Mouse (Mus musculus): ENCODE data around the gene Asic2. TPM values are rescaled to one million over a fixed set of nuclear protein-coding genes. Genes with fewer than 3 reads are reported as not detected.
A peak's percentile ranks its signal among the peaks of the same experiment; 100 is the strongest.

The Asic2 gene
- 4.9 and 8.7 TPM in 2 replicates for polyA plus RNA-seq (2015; fragmentation: Nextera tagmentation; extraction: Ambion mirVana)

DNA sequence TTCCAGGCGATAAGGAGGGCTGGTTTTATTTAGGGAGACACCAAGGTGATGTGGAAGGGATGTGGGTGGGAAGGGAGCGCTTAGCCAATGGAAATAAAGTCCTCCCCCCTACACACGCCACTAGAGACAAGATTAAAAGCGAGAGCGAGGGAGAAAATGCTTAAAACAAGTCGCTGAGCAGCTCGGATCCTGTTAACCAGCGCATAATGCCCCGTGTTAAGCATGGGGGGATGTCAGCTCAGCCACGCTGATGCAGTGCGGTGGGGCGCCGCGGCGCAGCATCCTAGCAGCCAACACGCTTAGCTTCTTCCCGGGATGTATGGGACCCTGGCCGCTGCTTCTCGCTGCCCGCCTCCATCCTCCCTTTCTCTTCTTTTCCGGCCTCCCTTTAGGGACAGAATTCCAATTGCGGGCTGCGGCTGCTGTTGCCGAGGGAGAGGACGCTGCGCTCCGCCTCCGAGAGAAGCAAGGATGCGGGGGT is at the start of gene Asic2:
Asic2 (minus strand) TSS at position 57 of the 481 bp plus-strand sequence.
- peak; percentile 62 for ATAC-seq
- Histone ChIP-seq H3K4me1 (replicated peaks; ENCODE audit: control insufficient read depth, insufficient read depth, low read length) (peaks cover 34% of the 10 kb centered on the region), H3K27ac (ENCODE audit: low read length) (peak within 1 kb of the TSS; percentile 21; the same call in 1 of the 2 replicates), H3K36me3 (ENCODE audit: control insufficient read depth, insufficient read depth) (no peaks in the 10 kb centered on the region), H3K9me3 (ENCODE audit: control insufficient read depth, low read length) (no peaks in the 10 kb centered on the region), H3K9ac (replicated peaks; ENCODE audit: low read depth, low read length) (peak within 1 kb of the TSS; percentile 63), H3K27me3 (replicated peaks; ENCODE audit: control insufficient read depth, insufficient read depth, low read length) (no peaks in the 10 kb centered on the region; the same call in 1 of the 2 replicates), H3K4me3 (replicated peaks; ENCODE audit: low read length) (peak within 1 kb of the TSS; percentile 53), H3K4me2 (ENCODE audit: low read length) (peak within 1 kb of the TSS; percentile 80)
- 1% methylated on average over 29 of the region's 29 CpGs for WGBS

GRCm38 (mm10) chr11:82016181-82016780 is 48.0 kb upstream of the Asic2 start:
- Histone ChIP-seq H3K4me1 (replicated peaks; ENCODE audit: control insufficient read depth, insufficient read depth, low read length) (no peaks in the 10 kb centered on the region), H3K9ac (replicated peaks; ENCODE audit: low read depth, low read length) (no peak overlapping the region), H3K27ac (ENCODE audit: low read length) (no peak overlapping the region), H3K27me3 (replicated peaks; ENCODE audit: control insufficient read depth, insufficient read depth, low read length) (no peaks in the 10 kb centered on the region), H3K4me2 (ENCODE audit: low read length) (no peak overlapping the region), H3K9me3 (ENCODE audit: control insufficient read depth, low read length) (no peaks in the 10 kb centered on the region), H3K4me3 (replicated peaks; ENCODE audit: low read length) (no peak overlapping the region), H3K36me3 (ENCODE audit: control insufficient read depth, insufficient read depth) (no peaks in the 10 kb centered on the region)
- no peak for ATAC-seq
- 80% methylated on average over 3 of the region's 3 CpGs for WGBS

DNA sequence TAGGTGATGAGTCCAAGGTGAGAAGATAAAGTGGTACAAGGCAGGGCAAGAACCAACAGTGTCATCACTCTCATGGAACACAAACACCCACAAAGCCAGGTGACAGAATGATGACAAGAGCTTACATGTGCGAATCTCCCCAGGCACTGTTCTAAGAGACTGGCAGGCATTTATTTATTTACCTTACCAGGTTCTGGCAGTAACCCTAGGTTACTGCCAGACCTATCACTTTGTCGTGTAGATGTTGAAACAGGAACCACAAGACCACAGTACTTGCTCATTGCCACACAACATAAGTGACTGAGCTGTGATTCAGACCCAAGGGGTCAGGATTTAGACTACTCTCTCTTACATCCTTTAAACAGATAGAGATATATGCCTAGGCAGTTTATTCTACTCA is 46.8 kb upstream of the Asic2 start:
- WGBS: 81% methylated on average over 2 of the region's 2 CpGs
- H3K27me3 ChIP-seq (replicated peaks; ENCODE audit: control insufficient read depth, insufficient read depth, low read length): no peaks in the 10 kb centered on the region
- no peaks in the 10 kb centered on the region for H3K36me3 ChIP-seq (ENCODE audit: control insufficient read depth, insufficient read depth)
- no peak overlapping the region for H3K4me2 ChIP-seq (ENCODE audit: low read length)
- H3K9me3 ChIP-seq (ENCODE audit: control insufficient read depth, low read length): no peaks in the 10 kb centered on the region
- no peaks in the 10 kb centered on the region for H3K4me1 ChIP-seq (replicated peaks; ENCODE audit: control insufficient read depth, insufficient read depth, low read length)
- H3K27ac ChIP-seq (ENCODE audit: low read length): no peak overlapping the region
- no peak overlapping the region for H3K4me3 ChIP-seq (replicated peaks; ENCODE audit: low read length)
- ATAC-seq: no peak
- H3K9ac ChIP-seq (replicated peaks; ENCODE audit: low read depth, low read length): no peak overlapping the region

DNA sequence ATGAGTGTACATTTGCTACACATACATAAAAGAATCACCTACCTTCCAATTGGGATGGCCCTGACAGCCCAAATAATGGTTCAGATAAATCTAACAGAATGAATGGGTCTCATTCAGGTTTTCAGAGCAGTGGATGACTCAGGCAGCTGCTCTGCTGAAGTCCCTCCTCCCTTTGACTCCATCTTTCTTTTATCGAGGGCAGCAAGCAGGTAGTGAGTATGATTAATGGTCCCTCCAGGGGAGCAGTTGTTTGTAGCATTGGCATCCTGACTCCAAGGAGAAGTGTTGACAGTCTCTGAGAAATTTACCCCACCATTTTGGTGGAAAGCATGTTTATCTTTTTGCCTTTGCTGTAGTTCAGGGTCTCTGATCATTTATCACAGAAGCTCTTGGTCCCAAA is 45.5 kb upstream of the Asic2 start:
- ATAC-seq: no peak
- no peaks in the 10 kb centered on the region for H3K4me1 ChIP-seq (replicated peaks; ENCODE audit: control insufficient read depth, insufficient read depth, low read length)
- no peak overlapping the region for H3K4me3 ChIP-seq (replicated peaks; ENCODE audit: low read length)
- H3K9ac ChIP-seq (replicated peaks; ENCODE audit: low read depth, low read length): no peak overlapping the region
- H3K27me3 ChIP-seq (replicated peaks; ENCODE audit: control insufficient read depth, insufficient read depth, low read length): no peaks in the 10 kb centered on the region
- H3K9me3 ChIP-seq (ENCODE audit: control insufficient read depth, low read length): no peaks in the 10 kb centered on the region
- H3K4me2 ChIP-seq (ENCODE audit: low read length): no peak overlapping the region
- WGBS: 75% methylated on average over 1 of the region's 1 CpGs
- H3K36me3 ChIP-seq (ENCODE audit: control insufficient read depth, insufficient read depth): no peaks in the 10 kb centered on the region
- no peak overlapping the region for H3K27ac ChIP-seq (ENCODE audit: low read length)

GRCm38 (mm10) chr11:82011411-82012193 is 43.3 kb upstream of the Asic2 start:
- no peaks in the 10 kb centered on the region for H3K9me3 ChIP-seq (ENCODE audit: control insufficient read depth, low read length)
- WGBS: 72% methylated on average over 8 of the region's 8 CpGs
- H3K27ac ChIP-seq (ENCODE audit: low read length): no peak overlapping the region
- H3K27me3 ChIP-seq (replicated peaks; ENCODE audit: control insufficient read depth, insufficient read depth, low read length): no peaks in the 10 kb centered on the region
- no peak overlapping the region for H3K4me2 ChIP-seq (ENCODE audit: low read length)
- H3K4me1 ChIP-seq (replicated peaks; ENCODE audit: control insufficient read depth, insufficient read depth, low read length): no peaks in the 10 kb centered on the region
- H3K9ac ChIP-seq (replicated peaks; ENCODE audit: low read depth, low read length): no peak overlapping the region
- ATAC-seq: no peak
- H3K36me3 ChIP-seq (ENCODE audit: control insufficient read depth, insufficient read depth): no peaks in the 10 kb centered on the region
- H3K4me3 ChIP-seq (replicated peaks; ENCODE audit: low read length): no peak overlapping the region

GRCm38 (mm10) chr11:82010115-82010514 is 41.9 kb upstream of the Asic2 start:
- 91% methylated on average over 3 of the region's 3 CpGs for WGBS
- no peaks in the 10 kb centered on the region for H3K4me1 ChIP-seq (replicated peaks; ENCODE audit: control insufficient read depth, insufficient read depth, low read length)
- H3K9me3 ChIP-seq (ENCODE audit: control insufficient read depth, low read length): no peaks in the 10 kb centered on the region
- H3K4me2 ChIP-seq (ENCODE audit: low read length): no peak overlapping the region
- no peak overlapping the region for H3K27ac ChIP-seq (ENCODE audit: low read length)
- ATAC-seq: no peak
- H3K36me3 ChIP-seq (ENCODE audit: control insufficient read depth, insufficient read depth): no peaks in the 10 kb centered on the region
- H3K4me3 ChIP-seq (replicated peaks; ENCODE audit: low read length): no peak overlapping the region
- H3K27me3 ChIP-seq (replicated peaks; ENCODE audit: control insufficient read depth, insufficient read depth, low read length): no peaks in the 10 kb centered on the region
- no peak overlapping the region for H3K9ac ChIP-seq (replicated peaks; ENCODE audit: low read depth, low read length)

- no peak overlapping the region for H3K9ac ChIP-seq (replicated peaks; ENCODE audit: low read depth, low read length)
- no peak overlapping the region for H3K27ac ChIP-seq (ENCODE audit: low read length)
- no peaks in the 10 kb centered on the region for H3K9me3 ChIP-seq (ENCODE audit: control insufficient read depth, low read length)
- H3K27me3 ChIP-seq (replicated peaks; ENCODE audit: control insufficient read depth, insufficient read depth, low read length): no peaks in the 10 kb centered on the region
- H3K36me3 ChIP-seq (ENCODE audit: control insufficient read depth, insufficient read depth): no peaks in the 10 kb centered on the region
- no peak overlapping the region for H3K4me2 ChIP-seq (ENCODE audit: low read length)
- WGBS: 47% methylated on average over 12 of the region's 12 CpGs
- no peaks in the 10 kb centered on the region for H3K4me1 ChIP-seq (replicated peaks; ENCODE audit: control insufficient read depth, insufficient read depth, low read length)
- ATAC-seq: no peak
- H3K4me3 ChIP-seq (replicated peaks; ENCODE audit: low read length): no peak overlapping the region
These were observed 38.7 kb upstream of the Asic2 start for GRCm38 (mm10) chr11:82006796-82007423.

DNA sequence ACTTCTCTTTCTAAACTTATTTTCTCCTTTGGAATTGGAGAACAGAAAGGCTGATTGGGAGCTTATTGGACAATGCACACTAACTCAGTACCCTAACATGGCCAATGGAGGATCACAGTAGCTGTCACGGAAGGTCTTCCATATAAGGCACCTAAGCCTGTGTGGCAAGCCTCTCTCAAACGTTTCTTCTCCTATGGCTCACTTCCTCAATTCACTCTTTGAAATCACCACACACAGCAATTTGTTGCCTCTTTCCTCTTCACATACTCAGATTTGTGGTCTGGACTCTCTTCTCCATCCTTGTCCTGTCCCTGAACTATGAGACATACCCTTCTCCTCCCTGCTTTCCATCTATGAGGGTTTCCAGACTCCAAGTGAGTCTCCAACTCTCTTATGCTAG is 36.6 kb upstream of the Asic2 start:
- Histone ChIP-seq H3K4me2 (ENCODE audit: low read length) (no peak overlapping the region), H3K9ac (replicated peaks; ENCODE audit: low read depth, low read length) (no peak overlapping the region), H3K27me3 (replicated peaks; ENCODE audit: control insufficient read depth, insufficient read depth, low read length) (no peaks in the 10 kb centered on the region), H3K9me3 (ENCODE audit: control insufficient read depth, low read length) (no peaks in the 10 kb centered on the region), H3K27ac (ENCODE audit: low read length) (no peak overlapping the region), H3K36me3 (ENCODE audit: control insufficient read depth, insufficient read depth) (no peaks in the 10 kb centered on the region), H3K4me3 (replicated peaks; ENCODE audit: low read length) (no peak overlapping the region), H3K4me1 (replicated peaks; ENCODE audit: control insufficient read depth, insufficient read depth, low read length) (no peaks in the 10 kb centered on the region)
- no peak for ATAC-seq
- 77% methylated on average over 2 of the region's 2 CpGs for WGBS

DNA sequence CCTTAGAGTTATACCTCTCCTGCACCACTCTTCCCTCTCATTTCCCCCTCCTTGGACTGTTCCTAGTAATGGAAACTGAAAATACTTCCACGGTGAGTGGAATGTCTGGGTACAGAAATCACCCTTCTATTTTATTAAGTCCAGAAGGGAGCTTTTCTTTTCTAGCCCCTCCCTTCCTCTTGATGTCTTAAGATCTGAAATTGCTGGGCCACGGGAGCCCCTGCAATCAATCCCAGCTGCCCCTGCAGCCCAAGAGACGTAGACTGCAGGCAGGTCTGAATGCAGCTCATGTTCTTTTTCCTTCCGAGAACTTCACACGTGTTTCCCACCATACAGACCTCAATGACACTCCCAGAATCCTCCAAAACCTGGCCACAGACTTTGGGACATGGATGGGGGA is 32.3 kb upstream of the Asic2 start:
- H3K9ac ChIP-seq (replicated peaks; ENCODE audit: low read depth, low read length): no peak overlapping the region
- H3K4me3 ChIP-seq (replicated peaks; ENCODE audit: low read length): no peak overlapping the region
- H3K4me1 ChIP-seq (replicated peaks; ENCODE audit: control insufficient read depth, insufficient read depth, low read length): no peaks in the 10 kb centered on the region
- H3K27ac ChIP-seq (ENCODE audit: low read length): no peak overlapping the region
- no peak overlapping the region for H3K4me2 ChIP-seq (ENCODE audit: low read length)
- 53% methylated on average over 5 of the region's 5 CpGs for WGBS
- no peaks in the 10 kb centered on the region for H3K27me3 ChIP-seq (replicated peaks; ENCODE audit: control insufficient read depth, insufficient read depth, low read length)
- H3K9me3 ChIP-seq (ENCODE audit: control insufficient read depth, low read length): no peaks in the 10 kb centered on the region
- no peaks in the 10 kb centered on the region for H3K36me3 ChIP-seq (ENCODE audit: control insufficient read depth, insufficient read depth)
- no peak for ATAC-seq
